Mouse (Mus musculus): ENCODE measurements around the gene Slc17a5.
"Not testable (repeated sequence)": the region's sequence is repeated elsewhere in the genome, so short reads cannot be mapped to it uniquely, and the experiment has no call there.

Slc17a5 gene

GRCm38 (mm10) chr9:78516125-78516524 lies 71.7 kb downstream of the Slc17a5 start:
- DNase-seq: no peak

DNA sequence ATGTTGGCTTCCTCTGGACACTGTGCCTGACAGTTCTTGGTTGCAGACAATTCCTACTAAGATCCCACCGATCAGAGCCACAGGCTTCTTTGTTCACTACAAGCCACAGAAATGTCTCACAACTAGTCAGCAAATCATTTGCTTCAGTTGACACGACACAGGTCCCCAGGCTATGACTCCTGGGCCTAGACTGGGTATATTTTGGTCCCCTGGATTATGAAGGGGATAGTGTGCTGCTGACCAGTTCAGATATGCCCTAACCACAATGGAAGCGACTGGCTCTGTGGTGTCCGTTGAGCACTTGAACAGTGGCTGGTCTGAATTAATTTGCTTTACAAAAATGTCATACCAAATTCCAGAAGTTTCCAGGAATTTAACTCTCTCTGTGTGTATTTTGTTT lies 73.2 kb downstream of the Slc17a5 start:
- DNase-seq: no peak

- no peak for DNase-seq
These were observed 73.9 kb downstream of the Slc17a5 start for GRCm38 (mm10) chr9:78513776-78514500.

DNA sequence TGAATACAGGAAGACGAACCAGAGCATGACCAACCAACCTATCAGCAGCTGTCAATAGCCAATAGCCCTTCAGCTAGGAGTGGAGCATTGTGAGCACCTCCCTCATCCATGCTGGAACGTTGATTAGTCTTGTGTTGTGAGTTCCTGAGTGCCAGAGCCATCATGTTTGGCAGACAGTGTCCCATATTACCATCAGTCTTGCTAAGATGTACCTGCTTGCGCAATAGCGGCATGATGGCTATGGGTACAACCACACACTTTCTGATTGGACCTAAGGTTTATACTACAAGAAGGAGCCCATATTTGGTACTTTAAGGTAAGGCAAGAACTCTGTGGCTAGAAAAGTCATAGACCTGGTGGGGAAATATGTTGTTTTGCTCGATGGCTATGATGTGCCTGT lies 76.1 kb downstream of the Slc17a5 start:
- no peak for DNase-seq

- no peak for DNase-seq
These were observed 79.6 kb downstream of the Slc17a5 start for GRCm38 (mm10) chr9:78508106-78508786.

DNA sequence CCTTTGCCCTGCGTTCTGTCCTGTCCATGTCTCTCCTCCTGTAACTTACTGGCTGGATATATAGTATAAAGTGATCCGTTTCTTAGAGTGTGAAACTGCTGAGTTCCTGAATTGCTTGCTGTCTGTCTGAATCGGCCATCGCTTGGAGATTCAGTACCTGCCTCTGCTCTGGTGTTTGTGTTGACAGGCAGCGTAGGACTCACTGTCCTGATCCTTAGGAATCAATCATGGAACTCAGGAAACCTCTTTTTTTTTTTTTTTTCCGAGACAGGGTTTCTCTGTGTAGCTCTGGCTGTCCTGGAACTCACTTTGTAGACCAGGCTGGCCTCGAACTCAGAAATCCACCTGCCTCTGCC lies 81.1 kb downstream of the Slc17a5 start:
- no peak for DNase-seq

- no peak for DNase-seq
These were observed 81.7 kb downstream of the Slc17a5 start for GRCm38 (mm10) chr9:78506002-78506721.

GRCm38 (mm10) chr9:78505223-78505622 lies 82.6 kb downstream of the Slc17a5 start:
- DNase-seq: no peak

DNA sequence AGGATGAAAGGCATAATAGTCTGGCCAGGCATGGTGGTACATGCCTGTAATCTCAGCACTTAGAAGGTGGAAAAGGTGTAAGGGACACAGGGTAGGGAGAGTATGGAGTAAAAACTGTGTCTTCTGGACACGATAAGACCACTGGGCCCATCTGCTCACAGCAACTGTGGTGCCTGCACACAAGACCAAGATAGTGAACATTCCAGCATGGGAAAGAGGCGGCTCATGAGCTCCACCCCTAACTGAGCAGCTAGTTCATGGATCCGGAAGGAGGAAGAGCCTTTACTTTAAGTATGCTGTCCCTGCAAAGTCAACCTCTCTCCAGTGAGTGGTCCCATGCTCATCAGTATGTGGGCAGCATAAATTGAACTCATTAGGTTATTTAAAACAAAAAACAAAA lies 83.2 kb downstream of the Slc17a5 start:
- no peak for DNase-seq

DNA sequence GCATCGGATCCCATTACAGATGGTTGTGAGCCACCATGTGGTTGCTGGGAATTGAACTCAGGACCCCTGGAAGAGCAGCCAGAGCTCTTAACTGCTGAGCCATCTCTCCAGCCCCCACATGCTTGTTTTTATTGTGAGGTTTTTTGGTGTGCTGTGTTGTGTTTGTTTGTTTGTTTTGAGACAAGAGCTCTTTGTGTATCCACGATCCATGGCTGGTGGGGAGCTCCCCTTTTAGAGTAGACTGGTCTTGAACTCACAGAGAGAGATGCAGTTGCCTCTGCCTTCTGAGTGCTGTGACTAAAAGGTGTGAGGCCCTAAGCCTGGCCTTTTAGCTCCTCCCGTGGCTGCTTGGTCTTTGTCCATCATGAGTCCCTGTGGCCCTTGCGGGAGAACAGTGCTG lies 83.7 kb downstream of the Slc17a5 start:
- DNase-seq: no peak

DNA sequence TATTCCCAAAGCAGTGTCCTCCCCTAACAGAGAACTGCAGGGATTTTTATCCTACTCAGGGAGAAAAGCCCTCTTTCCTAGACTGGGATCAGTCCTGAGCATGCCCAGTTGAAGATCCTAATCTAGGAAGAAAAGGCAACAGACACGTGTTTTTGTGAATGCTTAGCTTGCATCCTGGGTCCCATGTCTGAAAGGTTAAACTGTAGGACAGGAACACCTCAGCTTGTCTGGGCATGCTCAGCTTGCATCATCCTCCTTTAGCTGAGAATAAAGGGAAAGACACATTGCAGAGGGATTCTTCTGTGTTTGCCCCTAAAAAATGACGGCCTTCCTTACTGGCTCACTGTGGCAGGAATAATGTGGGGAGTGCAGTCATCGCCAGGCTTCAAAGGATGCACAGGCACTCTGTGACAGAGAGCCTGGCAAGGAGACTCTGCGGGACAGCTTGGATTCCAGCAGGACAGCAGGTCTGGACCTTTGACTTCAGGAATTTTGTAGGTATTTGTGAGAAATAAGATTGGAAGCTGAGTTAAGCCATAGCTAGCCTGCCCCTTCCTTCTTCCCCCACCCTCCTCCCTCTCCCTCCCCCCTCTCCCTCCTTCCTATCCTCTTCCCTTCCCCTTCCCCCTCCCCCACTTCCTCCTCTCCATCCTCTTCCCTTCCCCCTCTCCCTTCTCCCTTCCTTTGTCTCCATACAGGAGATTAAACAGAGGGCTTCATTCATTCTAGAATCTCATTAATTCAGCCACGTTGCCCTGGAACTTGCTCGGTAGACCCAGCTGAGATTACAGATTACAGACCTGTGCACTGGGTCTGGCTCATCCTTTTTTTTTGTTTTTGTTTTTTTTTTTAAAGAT lies 84.4 kb downstream of the Slc17a5 start:
- DNase-seq: peak; percentile 63

GRCm38 (mm10) chr9:78501284-78501683 lies 86.6 kb downstream of the Slc17a5 start:
- DNase-seq: no peak

- no peak for DNase-seq
These were observed 87.5 kb downstream of the Slc17a5 start for GRCm38 (mm10) chr9:78500386-78500785.

DNA sequence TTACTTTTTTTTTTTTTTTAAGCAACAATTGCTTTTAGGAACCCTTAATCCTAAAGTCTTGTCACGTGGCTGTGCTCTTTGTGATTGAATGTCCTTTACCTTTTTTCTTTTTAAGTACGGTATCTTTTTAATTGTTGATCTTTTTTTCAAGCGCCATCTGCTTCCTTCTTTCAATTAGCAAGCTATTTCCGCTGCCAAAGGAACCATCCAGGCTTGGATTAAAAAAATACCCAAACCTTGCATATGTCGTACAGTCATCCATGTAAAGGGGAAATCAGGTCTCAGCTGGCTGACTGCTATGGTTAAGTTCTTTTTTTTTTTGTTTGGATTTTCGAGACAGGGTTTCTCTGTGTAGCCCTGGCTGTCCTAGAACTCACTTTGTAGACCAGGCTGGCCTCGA lies 94.7 kb downstream of the Slc17a5 start:
- DNase-seq: no peak

- no peak for DNase-seq
These were observed 95.6 kb downstream of the Slc17a5 start for GRCm38 (mm10) chr9:78492254-78492653.

DNA sequence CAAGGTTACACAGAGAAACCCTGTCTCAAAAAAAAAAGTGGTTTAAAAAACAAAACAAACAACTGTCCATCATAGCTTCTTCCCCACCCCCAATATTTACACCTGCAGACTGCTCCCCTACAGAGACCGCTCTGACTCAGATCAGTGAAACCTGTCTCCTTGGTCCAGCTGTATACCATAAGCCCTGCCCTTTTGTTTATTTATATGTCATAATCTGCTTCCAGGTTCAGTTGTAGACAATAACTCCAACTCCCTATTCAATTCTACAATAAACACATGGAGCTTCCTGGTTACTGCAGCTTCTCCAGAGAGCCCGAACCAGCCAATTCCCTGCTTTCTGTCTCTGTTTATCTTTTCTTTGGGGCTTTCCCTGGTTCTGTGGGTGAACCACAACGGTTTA lies 96.7 kb downstream of the Slc17a5 start:
- no peak for DNase-seq

GRCm38 (mm10) chr9:78488890-78489420 lies 98.9 kb downstream of the Slc17a5 start, which contains the start of gene Eef1a1:
Eef1a1 (minus strand) TSS chr9:78489151.
- peak; percentile 56 for DNase-seq

DNA sequence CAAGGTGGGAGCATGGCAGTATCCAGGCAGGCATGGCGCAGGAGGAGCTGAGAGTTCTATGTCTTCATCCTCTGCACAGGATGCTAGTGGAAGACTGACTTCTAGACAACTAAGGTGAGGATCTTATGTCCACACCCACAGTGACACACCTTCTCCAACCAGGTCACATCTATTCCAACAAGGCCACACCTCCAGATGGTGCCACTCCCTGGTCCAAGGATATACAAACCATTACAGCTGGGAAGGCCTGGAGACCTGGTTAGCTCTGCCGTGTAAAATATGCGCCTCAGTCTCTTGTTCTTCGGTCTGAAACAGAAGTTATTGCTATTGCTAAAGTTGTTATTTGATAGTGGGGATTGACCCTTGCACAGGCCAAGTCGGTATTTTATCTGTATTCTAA lies 99.8 kb downstream of the Slc17a5 start:
- DNase-seq: not testable (repeated sequence)
